Mouse (Mus musculus): ENCODE data around the gene Cand2.
A peak's percentile ranks its signal among the peaks of the same experiment; 100 is the strongest.

Cand2 gene

GRCm38 (mm10) chr6:115774501-115774921 is at the start of gene Cand2:
Gene Cand2 (plus strand): TSS chr6:115774538.
- peak; percentile 81 for DNase-seq (ENCODE audit: low spot score)

- DNase-seq (ENCODE audit: low spot score): peak; percentile 67
Observed at GRCm38 (mm10) chr6:115727108-115727507, 47.2 kb upstream of the Cand2 start.

GRCm38 (mm10) chr6:115727570-115727969 is 46.8 kb upstream of the Cand2 start:
- DNase-seq (ENCODE audit: low spot score): no peak

GRCm38 (mm10) chr6:115730560-115731342 is 43.6 kb upstream of the Cand2 start:
- DNase-seq (ENCODE audit: low spot score): no peak

DNA sequence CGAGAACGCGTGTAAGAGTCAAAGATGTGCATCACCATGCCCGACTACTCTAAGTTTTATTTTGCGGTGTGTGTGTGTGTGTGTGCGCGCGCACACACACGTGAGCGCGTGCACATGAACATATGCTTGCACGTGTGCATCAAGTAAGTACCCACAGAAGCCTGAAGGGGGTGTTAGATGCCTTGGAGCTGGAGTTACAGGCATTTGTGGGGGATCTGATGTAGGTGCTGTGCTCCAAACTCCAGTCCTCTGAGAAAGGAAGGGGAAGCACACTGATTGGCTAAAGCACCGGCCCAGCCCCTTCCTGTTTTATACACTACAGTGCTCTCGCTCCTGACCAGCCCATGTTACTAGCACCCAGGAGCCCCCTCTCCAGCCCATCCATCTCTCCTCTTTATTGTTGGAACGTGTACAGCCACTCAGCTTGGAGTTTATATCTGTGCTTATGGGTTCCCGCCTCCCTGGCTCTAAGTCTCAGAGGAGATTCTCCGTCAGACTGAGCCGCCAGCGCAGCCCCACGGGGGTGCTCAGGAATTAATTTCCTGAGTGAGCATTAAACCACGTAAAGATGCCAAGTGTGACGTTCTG is 41.9 kb upstream of the Cand2 start:
- DNase-seq (ENCODE audit: low spot score): no peak

DNA sequence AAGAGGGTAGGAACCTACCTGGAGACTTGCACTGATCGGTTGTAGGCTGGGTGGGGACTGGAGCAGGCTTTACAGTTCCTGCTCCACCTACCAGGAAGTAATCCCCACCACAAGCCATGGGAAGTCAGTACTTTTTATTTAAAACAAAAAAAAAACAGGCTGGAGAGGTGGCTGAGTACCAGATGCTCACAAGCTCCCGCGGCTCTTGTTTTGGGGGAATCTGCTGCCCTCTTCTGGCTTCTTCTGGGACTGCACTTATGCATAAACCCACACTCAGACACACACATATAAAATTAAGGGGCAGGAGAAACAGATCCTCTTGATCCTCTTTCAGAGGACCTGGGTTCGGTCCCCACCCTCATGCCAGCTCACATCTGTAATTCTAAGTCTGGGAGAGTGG is 39.4 kb upstream of the Cand2 start:
- DNase-seq (ENCODE audit: low spot score): peak; percentile 19

- DNase-seq (ENCODE audit: low spot score): no peak
Observed at GRCm38 (mm10) chr6:115739056-115739455, 35.3 kb upstream of the Cand2 start.

GRCm38 (mm10) chr6:115743569-115743968 is 30.8 kb upstream of the Cand2 start:
- DNase-seq (ENCODE audit: low spot score): peak; percentile 36

DNA sequence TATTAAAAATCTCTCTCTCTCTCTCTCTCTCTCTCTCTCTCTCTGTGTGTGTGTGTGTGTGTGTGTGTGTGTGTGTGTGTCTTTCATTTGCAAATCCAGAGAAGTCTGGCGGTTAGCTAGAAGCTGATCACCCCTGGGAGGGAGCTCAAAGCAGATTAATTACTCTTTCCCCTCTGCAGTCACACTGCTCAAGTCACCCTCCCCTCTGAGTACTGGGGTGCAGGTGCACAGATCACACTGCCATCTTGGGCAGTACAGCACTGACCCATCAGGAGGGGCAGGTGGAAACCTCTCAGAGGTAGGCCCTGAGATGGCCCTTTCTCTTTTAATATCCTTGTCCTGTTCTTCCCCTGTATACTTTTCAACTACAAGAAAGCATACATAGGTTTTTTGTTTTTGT is 28.0 kb upstream of the Cand2 start:
- DNase-seq (ENCODE audit: low spot score): no peak

- DNase-seq (ENCODE audit: low spot score): no peak
Observed at GRCm38 (mm10) chr6:115755536-115755935, 18.8 kb upstream of the Cand2 start.

GRCm38 (mm10) chr6:115758981-115759435 is 15.3 kb upstream of the Cand2 start:
- DNase-seq (ENCODE audit: low spot score): no peak

DNA sequence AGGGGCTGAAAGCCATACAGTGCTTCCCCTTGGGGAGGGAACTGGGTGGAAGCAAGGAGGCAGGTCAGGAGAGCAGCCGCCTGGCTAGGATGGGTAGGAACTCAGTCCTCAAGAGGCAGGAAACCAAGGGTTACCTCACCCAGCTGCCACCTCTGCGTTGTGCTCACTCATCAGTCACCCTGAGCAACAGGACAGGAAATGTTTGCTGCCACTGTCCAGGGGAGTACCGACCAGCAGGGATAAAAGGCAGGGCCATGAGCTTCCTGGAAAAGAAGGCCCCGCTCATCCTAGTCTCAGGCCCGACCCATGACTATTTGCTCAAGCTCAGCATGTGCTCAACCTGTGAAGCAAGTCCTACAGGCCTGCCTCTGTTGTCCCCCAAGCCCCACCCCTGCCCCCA is 14.9 kb upstream of the Cand2 start:
- no peak for DNase-seq (ENCODE audit: low spot score)

DNA sequence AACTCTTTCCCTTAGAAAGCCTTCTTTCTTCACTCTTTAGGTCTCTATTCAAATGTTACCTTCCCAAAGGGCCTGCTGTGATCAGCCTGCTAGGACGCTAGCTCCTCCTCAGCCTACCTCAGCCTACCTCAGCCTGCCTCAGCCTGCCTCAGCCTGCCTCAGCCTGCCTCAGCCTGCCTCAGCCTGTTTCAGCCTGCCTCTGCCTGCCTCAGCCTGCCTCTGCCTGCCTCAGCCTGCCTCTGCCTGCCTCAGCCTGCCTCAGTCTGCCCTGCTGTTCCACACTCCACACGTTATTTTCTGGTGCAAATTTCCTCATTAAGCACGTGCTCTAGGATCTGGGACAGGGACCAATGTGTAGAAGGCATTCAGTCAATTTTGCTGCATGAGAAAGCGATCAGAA is 14.2 kb upstream of the Cand2 start:
- DNase-seq (ENCODE audit: low spot score): no peak

GRCm38 (mm10) chr6:115760982-115761381 is 13.4 kb upstream of the Cand2 start:
- no peak for DNase-seq (ENCODE audit: low spot score)

GRCm38 (mm10) chr6:115761995-115762756 is 12.2 kb upstream of the Cand2 start, which contains the start of gene Tmem40:
Gene Tmem40 (minus strand): TSS chr6:115762410.
- DNase-seq (ENCODE audit: low spot score): peak; percentile 14

GRCm38 (mm10) chr6:115764179-115764578 is 10.2 kb upstream of the Cand2 start:
- peak; percentile 84 for DNase-seq (ENCODE audit: low spot score)

GRCm38 (mm10) chr6:115767357-115767756 is 7.0 kb upstream of the Cand2 start:
- no peak for DNase-seq (ENCODE audit: low spot score)

DNA sequence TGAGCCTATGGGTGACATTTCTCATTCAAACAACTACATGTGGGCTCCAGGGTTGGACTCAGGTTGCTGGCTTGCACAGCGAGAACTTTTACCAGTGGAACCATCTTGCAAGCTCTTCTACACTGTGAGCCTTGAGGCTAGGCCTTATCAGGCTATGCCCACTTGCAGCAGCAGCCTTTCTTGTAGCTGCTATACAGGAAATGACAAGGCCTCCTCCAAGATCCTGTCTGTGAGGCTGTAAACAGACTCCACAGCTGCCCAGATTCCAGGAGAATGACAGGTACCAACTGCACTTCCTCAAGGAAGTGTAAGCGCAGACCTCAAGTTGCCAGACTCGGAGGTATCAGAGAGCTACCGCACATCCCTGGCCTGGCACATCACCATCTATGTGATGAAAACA is 6.1 kb upstream of the Cand2 start:
- DNase-seq (ENCODE audit: low spot score): no peak

GRCm38 (mm10) chr6:115770059-115770670 is 4.2 kb upstream of the Cand2 start:
- DNase-seq (ENCODE audit: low spot score): no peak

DNA sequence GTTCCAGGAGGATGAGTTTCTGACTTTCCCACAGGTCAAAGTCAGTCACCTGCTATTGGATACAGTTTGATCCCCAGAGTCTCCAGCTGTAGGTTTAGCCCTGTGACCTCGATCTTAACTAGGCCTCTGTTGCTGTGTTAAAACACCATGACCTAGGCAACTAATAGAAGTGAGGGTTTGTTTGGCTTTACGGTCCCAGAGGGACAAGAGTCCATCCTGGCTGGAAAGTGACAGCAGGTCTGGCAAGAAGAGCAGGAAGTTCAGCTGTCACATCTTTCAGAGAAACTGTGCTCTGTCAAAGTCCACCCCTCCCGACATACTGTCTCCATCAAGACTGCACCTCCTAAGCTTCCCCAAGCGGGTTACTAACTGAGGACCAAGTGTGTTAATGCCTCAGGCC is 3.5 kb upstream of the Cand2 start:
- DNase-seq (ENCODE audit: low spot score): no peak

GRCm38 (mm10) chr6:115772201-115772600 is 2.1 kb upstream of the Cand2 start:
- DNase-seq (ENCODE audit: low spot score): no peak

DNA sequence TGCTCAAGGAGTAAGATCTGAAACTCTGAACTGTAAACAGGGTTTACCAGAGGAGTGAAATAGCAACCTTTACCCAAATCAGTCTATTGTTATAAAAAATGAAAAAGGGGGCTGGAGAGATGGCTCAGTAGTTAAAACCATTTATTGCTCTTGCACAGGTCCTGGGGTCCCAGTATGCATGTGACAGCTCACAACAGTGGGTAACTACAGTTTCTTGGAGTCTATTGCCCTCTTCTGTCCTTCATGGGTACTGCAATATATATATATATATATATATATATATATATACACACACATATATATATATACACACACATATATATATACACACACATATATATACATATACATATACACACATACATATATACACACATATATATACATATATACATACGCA is 1.7 kb upstream of the Cand2 start:
- DNase-seq (ENCODE audit: low spot score): peak; percentile 56
